Mouse (Mus musculus): ENCODE results near the gene Arhgef33. TPM values are rescaled to one million over a fixed set of nuclear protein-coding genes. Genes with fewer than 3 reads are reported as not detected.

Arhgef33 gene
- total and polyA plus RNA-seq, 3 experiments = 0.06 to 0.18 TPM; not detected in 1

GRCm38 (mm10) chr17:80346591-80347125, 39.5 kb downstream of the Arhgef33 start:
- Histone ChIP-seq H3K9ac (ENCODE audit: low read depth, low read length) (no peak overlapping the region), H3K27ac (no peak overlapping the region), H3K4me3 (no peak overlapping the region), H3K4me1 (ENCODE audit: control insufficient read depth, insufficient read depth, low read length) (no peaks in the 10 kb centered on the region), H3K79me2 (replicated peaks; ENCODE audit: control insufficient read depth, insufficient read depth, low read length) (no peaks in the 10 kb centered on the region), H3K27me3 (ENCODE audit: control insufficient read depth, insufficient read depth, low read length) (no peaks in the 10 kb centered on the region), H3K36me3 (ENCODE audit: control insufficient read depth, insufficient read depth, low read length) (no peaks in the 10 kb centered on the region)
- TF ChIP-seq CTCF (IDR thresholded peaks at IDR 0.05) (no peak), POLR2A (IDR thresholded peaks at IDR 0.05; ENCODE audit: insufficient read depth, low read depth, low read length) (no peak), EP300 (IDR thresholded peaks at IDR 0.05; ENCODE audit: insufficient read depth, low read depth, low read length) (no peak)
- no peak for DNase-seq
- 66% methylated on average over 11 of the region's 11 CpGs for WGBS
- intact Hi-C loops (cut with DNase I) = no loop called here

DNA sequence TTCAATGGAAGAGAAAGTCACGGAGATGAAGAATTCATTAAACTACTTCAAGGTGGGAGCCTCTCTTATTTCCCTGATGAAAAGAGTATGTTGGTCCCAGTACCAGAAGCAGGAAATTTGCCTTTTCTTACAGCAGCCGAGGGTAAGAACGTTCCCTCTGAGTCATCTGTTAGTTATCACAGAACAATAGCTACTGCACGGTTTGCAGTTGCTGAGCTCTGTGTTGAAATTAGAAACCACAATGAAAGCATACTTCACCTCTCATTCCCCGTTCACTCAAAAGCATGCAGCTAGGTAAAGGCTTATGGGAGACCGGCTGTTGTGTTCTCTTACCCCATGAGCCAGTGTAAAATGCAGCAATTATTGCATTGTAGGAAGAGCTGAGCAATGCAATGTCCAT, 40.0 kb downstream of the Arhgef33 start:
- Histone ChIP-seq H3K27me3 (ENCODE audit: control insufficient read depth, insufficient read depth, low read length) (no peaks in the 10 kb centered on the region), H3K79me2 (replicated peaks; ENCODE audit: control insufficient read depth, insufficient read depth, low read length) (no peaks in the 10 kb centered on the region), H3K4me3 (no peak overlapping the region), H3K36me3 (ENCODE audit: control insufficient read depth, insufficient read depth, low read length) (no peaks in the 10 kb centered on the region), H3K9ac (ENCODE audit: low read depth, low read length) (no peak overlapping the region), H3K27ac (no peak overlapping the region), H3K4me1 (ENCODE audit: control insufficient read depth, insufficient read depth, low read length) (no peaks in the 10 kb centered on the region)
- DNase-seq = no peak
- WGBS = 40% methylated on average over 6 of the region's 6 CpGs
- intact Hi-C loops (cut with DNase I) = no loop called here
- TF ChIP-seq CTCF (IDR thresholded peaks at IDR 0.05) (no peak), EP300 (IDR thresholded peaks at IDR 0.05; ENCODE audit: insufficient read depth, low read depth, low read length) (no peak), POLR2A (IDR thresholded peaks at IDR 0.05; ENCODE audit: insufficient read depth, low read depth, low read length) (no peak)

DNA sequence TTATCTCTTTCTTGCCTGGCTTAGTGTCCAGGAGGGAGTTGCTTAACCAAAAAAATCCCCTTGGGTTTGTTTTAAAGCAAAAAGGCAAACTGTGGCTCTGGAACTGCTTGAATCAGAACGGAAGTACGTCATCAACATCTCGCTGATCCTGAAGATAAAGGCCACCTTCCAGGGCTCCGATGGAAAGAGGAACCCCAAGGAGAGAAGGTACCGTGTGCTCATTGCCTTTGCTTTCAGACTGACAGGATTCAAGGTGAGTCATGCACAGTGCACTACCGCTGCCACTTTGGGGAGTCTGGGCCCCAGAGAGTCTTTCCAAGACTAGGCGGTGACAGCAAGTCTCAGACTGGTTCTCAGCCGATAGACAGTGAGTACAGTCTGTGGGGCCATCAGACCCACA, 53.0 kb downstream of the Arhgef33 start:
- WGBS = 73% methylated on average over 8 of the region's 8 CpGs
- Histone ChIP-seq H3K4me1 (ENCODE audit: control insufficient read depth, insufficient read depth, low read length) (no peaks in the 10 kb centered on the region), H3K9ac (ENCODE audit: low read depth, low read length) (no peak overlapping the region), H3K36me3 (ENCODE audit: control insufficient read depth, insufficient read depth, low read length) (no peaks in the 10 kb centered on the region), H3K27me3 (ENCODE audit: control insufficient read depth, insufficient read depth, low read length) (no peaks in the 10 kb centered on the region), H3K4me3 (no peak overlapping the region), H3K79me2 (replicated peaks; ENCODE audit: control insufficient read depth, insufficient read depth, low read length) (no peaks in the 10 kb centered on the region), H3K27ac (no peak overlapping the region)
- TF ChIP-seq POLR2A (IDR thresholded peaks at IDR 0.05; ENCODE audit: insufficient read depth, low read depth, low read length) = no peak
- TF ChIP-seq CTCF (IDR thresholded peaks at IDR 0.05) = no peak
- TF ChIP-seq EP300 (IDR thresholded peaks at IDR 0.05; ENCODE audit: insufficient read depth, low read depth, low read length) = no peak
- intact Hi-C loops (cut with DNase I) = no loop called here
- no peak for DNase-seq

GRCm38 (mm10) chr17:80367276-80367675, 60.1 kb downstream of the Arhgef33 start:
- Histone ChIP-seq H3K4me3 (no peak overlapping the region), H3K4me1 (ENCODE audit: control insufficient read depth, insufficient read depth, low read length) (no peaks in the 10 kb centered on the region), H3K79me2 (replicated peaks; ENCODE audit: control insufficient read depth, insufficient read depth, low read length) (no peaks in the 10 kb centered on the region), H3K9ac (ENCODE audit: low read depth, low read length) (no peak overlapping the region), H3K27ac (no peak overlapping the region), H3K36me3 (ENCODE audit: control insufficient read depth, insufficient read depth, low read length) (no peaks in the 10 kb centered on the region), H3K27me3 (ENCODE audit: control insufficient read depth, insufficient read depth, low read length) (no peaks in the 10 kb centered on the region)
- no peak for DNase-seq
- intact Hi-C loops (cut with DNase I) = no loop called here
- TF ChIP-seq EP300 (IDR thresholded peaks at IDR 0.05; ENCODE audit: insufficient read depth, low read depth, low read length) (no peak), POLR2A (IDR thresholded peaks at IDR 0.05; ENCODE audit: insufficient read depth, low read depth, low read length) (no peak), CTCF (IDR thresholded peaks at IDR 0.05) (peak; percentile 50)
- 88% methylated on average over 5 of the region's 5 CpGs for WGBS

DNA sequence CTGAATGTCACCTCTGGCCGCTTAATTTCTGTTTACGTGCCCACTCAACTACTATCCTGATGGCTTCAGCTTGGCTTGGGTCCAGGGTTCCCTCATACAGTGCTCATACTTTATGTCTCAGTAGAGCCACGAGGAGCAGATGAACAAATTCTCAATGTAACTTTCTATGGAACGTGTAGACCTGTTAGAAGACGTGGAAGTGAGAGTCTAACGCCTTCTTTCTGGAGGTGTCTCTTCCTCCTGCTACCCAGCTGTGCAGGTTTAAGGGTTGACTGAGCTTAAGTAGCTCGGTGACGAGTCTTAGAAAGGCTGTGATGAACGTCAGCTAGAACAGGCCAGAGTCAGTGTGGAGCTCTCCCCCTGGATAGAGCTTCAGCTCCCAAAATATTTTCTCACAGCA, 61.4 kb downstream of the Arhgef33 start:
- no peak for DNase-seq
- Histone ChIP-seq H3K79me2 (replicated peaks; ENCODE audit: control insufficient read depth, insufficient read depth, low read length) (no peaks in the 10 kb centered on the region), H3K9ac (ENCODE audit: low read depth, low read length) (no peak overlapping the region), H3K4me3 (no peak overlapping the region), H3K4me1 (ENCODE audit: control insufficient read depth, insufficient read depth, low read length) (no peaks in the 10 kb centered on the region), H3K36me3 (ENCODE audit: control insufficient read depth, insufficient read depth, low read length) (no peaks in the 10 kb centered on the region), H3K27ac (no peak overlapping the region), H3K27me3 (ENCODE audit: control insufficient read depth, insufficient read depth, low read length) (no peaks in the 10 kb centered on the region)
- TF ChIP-seq EP300 (IDR thresholded peaks at IDR 0.05; ENCODE audit: insufficient read depth, low read depth, low read length) (no peak), CTCF (IDR thresholded peaks at IDR 0.05) (no peak)
- 85% methylated on average over 9 of the region's 9 CpGs for WGBS
- intact Hi-C loops (cut with DNase I) = no loop called here

DNA sequence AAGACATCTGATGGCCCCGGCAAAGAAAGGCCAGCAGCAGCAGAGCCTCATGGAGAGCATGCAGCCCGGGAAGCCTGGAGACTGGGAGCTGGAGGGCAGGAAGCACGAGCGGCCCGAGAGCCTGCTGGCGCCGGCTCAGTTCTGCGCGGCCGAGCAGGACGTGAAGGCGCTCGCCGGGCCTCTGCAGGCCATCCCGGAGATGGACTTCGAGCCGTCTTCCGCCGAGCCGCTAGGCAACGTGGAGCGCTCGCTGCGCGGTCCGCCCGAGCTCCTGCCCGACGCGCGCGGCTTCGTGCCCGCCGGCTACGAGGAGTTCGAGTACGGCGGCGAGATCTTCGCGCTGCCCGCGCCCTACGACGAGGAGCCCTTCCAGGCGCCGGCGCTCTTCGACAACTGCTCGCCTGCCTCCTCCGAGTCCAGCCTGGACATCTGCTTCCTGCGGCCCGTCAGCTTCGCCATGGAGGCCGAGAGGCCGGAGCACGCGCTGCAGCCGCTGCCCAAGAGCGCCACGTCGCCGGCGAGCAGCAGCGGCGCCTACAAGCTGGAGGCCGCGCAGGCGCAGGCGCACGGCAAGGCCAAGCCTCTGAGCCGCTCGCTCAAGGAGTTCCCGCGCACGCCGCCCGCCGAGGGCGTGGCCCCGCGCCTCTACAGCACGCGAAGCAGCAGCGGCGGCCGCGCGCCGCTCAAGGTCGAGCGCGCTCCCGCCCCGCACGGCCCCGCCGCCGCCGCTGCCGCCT, 66.0 kb downstream of the Arhgef33 start, which contains the start of gene Gm10190:
Gene Gm10190 (minus strand): TSS at position 553 of the 737 bp plus-strand sequence.
- peak; percentile 26 for TF ChIP-seq CTCF (IDR thresholded peaks at IDR 0.05)
- peak; percentile 70 for TF ChIP-seq POLR2A (IDR thresholded peaks at IDR 0.05; ENCODE audit: insufficient read depth, low read depth, low read length)
- no peak for TF ChIP-seq EP300 (IDR thresholded peaks at IDR 0.05; ENCODE audit: insufficient read depth, low read depth, low read length)
- DNase-seq = peak; percentile 88 to 94
- peak within 1 kb of the TSS; percentile 79 for H3K4me3 ChIP-seq
- H3K4me1 ChIP-seq (ENCODE audit: control insufficient read depth, insufficient read depth, low read length) = peaks cover 2% of the 10 kb centered on the region
- H3K27me3 ChIP-seq (ENCODE audit: control insufficient read depth, insufficient read depth, low read length) = no peaks in the 10 kb centered on the region
- peak within 1 kb of the TSS; percentile 75 for H3K27ac ChIP-seq
- WGBS = 1% methylated on average over 95 of the region's 102 CpGs
- intact Hi-C loops (cut with DNase I) = loop anchor here (5.0 kb wide), 2 partner anchors 81 to 354 kb away; partner anchors contain the start of genes Dhx57, Map4k3 and Morn2
- H3K9ac ChIP-seq (ENCODE audit: low read depth, low read length) = peak within 1 kb of the TSS; percentile 75
- H3K79me2 ChIP-seq (replicated peaks; ENCODE audit: control insufficient read depth, insufficient read depth, low read length) = no peaks in the 10 kb centered on the region
- no peaks in the 10 kb centered on the region for H3K36me3 ChIP-seq (ENCODE audit: control insufficient read depth, insufficient read depth, low read length)
